Mouse (Mus musculus) intestine, embryonic 16.5 days (tissue): ENCODE data around the gene Pnliprp2. TPM values are rescaled to one million over a fixed set of nuclear protein-coding genes. Genes with fewer than 3 reads are reported as not detected.

Source experiments
- polyA plus RNA-seq: library from polyadenylated mRNA; unstranded; fragments of >200 nt; fragmentation: Nextera tagmentation; extraction: Ambion mirVana; gene quantifications from 2 replicates; pipeline ENCODE4 v1.2.1, GENCODE M21; 2015

Pnliprp2 gene
- polyA plus RNA-seq, 1 experiment from 2014 or later = 13.6 TPM

Other genes with a start within 250 kb of the Pnliprp2 start
- gene Ccdc172, start 247.7 kb upstream of the Pnliprp2 start, polyA plus RNA-seq = not detected in 2 replicates
- gene Pnlip, start 107.2 kb upstream of the Pnliprp2 start, polyA plus RNA-seq = 0.36 and 0.37 TPM in 2 replicates
- 2,358 and 2,787 TPM in 2 replicates for gene Pnliprp1, start 30.8 kb upstream of the Pnliprp2 start, polyA plus RNA-seq
- not detected in 2 replicates for gene 1700019N19Rik, start 34.7 kb downstream of the Pnliprp2 start, polyA plus RNA-seq
- 0.28 and 0.34 TPM in 2 replicates for gene Eno4, start 183.7 kb downstream of the Pnliprp2 start, polyA plus RNA-seq
- 4.2 and 4.7 TPM in 2 replicates for gene Hspa12a, start 183.9 kb downstream of the Pnliprp2 start, polyA plus RNA-seq